Mouse (Mus musculus): ENCODE results near the gene Gabrp. TPM values are rescaled to one million over a fixed set of nuclear protein-coding genes. Genes with fewer than 3 reads are reported as not detected.
A peak's percentile ranks its signal among the peaks of the same experiment; 100 is the strongest.

Gabrp gene
- polyA plus RNA-seq, 1 experiment from 2014 or later = 4.8 TPM

GRCm38 (mm10) chr11:33563921-33564320, 14.8 kb downstream of the Gabrp start:
- no peak for ATAC-seq (ENCODE audit: low FRiP score)
- Histone ChIP-seq H3K9me3 (replicated peaks) (no peaks in the 10 kb centered on the region), H3K27ac (no peak overlapping the region), H3K9ac (no peak overlapping the region), H3K36me3 (no peaks in the 10 kb centered on the region), H3K4me1 (no peaks in the 10 kb centered on the region), H3K4me2 (replicated peaks) (no peak overlapping the region), H3K27me3 (no peaks in the 10 kb centered on the region), H3K4me3 (no peak overlapping the region)
- 91% methylated on average over 2 of the region's 2 CpGs for WGBS

- Histone ChIP-seq H3K27me3 (no peaks in the 10 kb centered on the region), H3K4me1 (no peaks in the 10 kb centered on the region), H3K9ac (no peak overlapping the region), H3K27ac (no peak overlapping the region), H3K4me3 (no peak overlapping the region), H3K9me3 (replicated peaks) (no peaks in the 10 kb centered on the region), H3K4me2 (replicated peaks) (no peak overlapping the region), H3K36me3 (no peaks in the 10 kb centered on the region)
- no peak for ATAC-seq (ENCODE audit: low FRiP score)
- WGBS = 85% methylated on average over 8 of the region's 8 CpGs
These were observed 24.6 kb downstream of the Gabrp start for GRCm38 (mm10) chr11:33554123-33554522.

- Histone ChIP-seq H3K36me3 (no peaks in the 10 kb centered on the region), H3K4me3 (no peak overlapping the region), H3K27ac (no peak overlapping the region), H3K9me3 (replicated peaks) (no peaks in the 10 kb centered on the region), H3K4me2 (replicated peaks) (no peak overlapping the region), H3K4me1 (no peaks in the 10 kb centered on the region), H3K27me3 (no peaks in the 10 kb centered on the region), H3K9ac (no peak overlapping the region)
- ATAC-seq (ENCODE audit: low FRiP score) = no peak
- 73% methylated on average over 14 of the region's 14 CpGs for WGBS
These were observed 27.7 kb downstream of the Gabrp start for GRCm38 (mm10) chr11:33550861-33551560.

GRCm38 (mm10) chr11:33547386-33547785, 31.4 kb downstream of the Gabrp start:
- no peak overlapping the region for H3K4me2 ChIP-seq (replicated peaks)
- no peaks in the 10 kb centered on the region for H3K9me3 ChIP-seq (replicated peaks)
- H3K4me3 ChIP-seq = no peak overlapping the region
- H3K9ac ChIP-seq = no peak overlapping the region
- no peaks in the 10 kb centered on the region for H3K27me3 ChIP-seq
- H3K4me1 ChIP-seq = no peaks in the 10 kb centered on the region
- WGBS = 95% methylated on average over 2 of the region's 2 CpGs
- H3K36me3 ChIP-seq = no peaks in the 10 kb centered on the region
- H3K27ac ChIP-seq = no peak overlapping the region
- no peak for ATAC-seq (ENCODE audit: low FRiP score)

GRCm38 (mm10) chr11:33544945-33545344, 33.8 kb downstream of the Gabrp start:
- H3K4me2 ChIP-seq (replicated peaks) = no peak overlapping the region
- H3K36me3 ChIP-seq = no peaks in the 10 kb centered on the region

GRCm38 (mm10) chr11:33544121-33544520, 34.6 kb downstream of the Gabrp start:
- Histone ChIP-seq H3K4me1 (no peaks in the 10 kb centered on the region), H3K9me3 (replicated peaks) (no peaks in the 10 kb centered on the region), H3K4me3 (no peak overlapping the region), H3K9ac (no peak overlapping the region), H3K27me3 (no peaks in the 10 kb centered on the region), H3K36me3 (no peaks in the 10 kb centered on the region), H3K4me2 (replicated peaks) (no peak overlapping the region), H3K27ac (no peak overlapping the region)
- no peak for ATAC-seq (ENCODE audit: low FRiP score)
- WGBS = 73% methylated on average over 11 of the region's 11 CpGs

More at GRCm38 (mm10) chr11:33544945-33545344, 33.8 kb downstream of the Gabrp start:
- H3K4me1 ChIP-seq = no peaks in the 10 kb centered on the region
- H3K27ac ChIP-seq = no peak overlapping the region
- no peaks in the 10 kb centered on the region for H3K27me3 ChIP-seq
- H3K9me3 ChIP-seq (replicated peaks) = no peaks in the 10 kb centered on the region
- 100% methylated on average over 2 of the region's 2 CpGs for WGBS
- ATAC-seq (ENCODE audit: low FRiP score) = no peak
- no peak overlapping the region for H3K4me3 ChIP-seq
- no peak overlapping the region for H3K9ac ChIP-seq

GRCm38 (mm10) chr11:33537390-33538125, 41.2 kb downstream of the Gabrp start:
- 80% methylated on average over 5 of the region's 5 CpGs for WGBS
- Histone ChIP-seq H3K9ac (no peak overlapping the region), H3K9me3 (replicated peaks) (no peaks in the 10 kb centered on the region), H3K27me3 (no peaks in the 10 kb centered on the region), H3K27ac (no peak overlapping the region), H3K4me3 (no peak overlapping the region), H3K4me1 (no peaks in the 10 kb centered on the region), H3K36me3 (no peaks in the 10 kb centered on the region), H3K4me2 (replicated peaks) (no peak overlapping the region)
- no peak for ATAC-seq (ENCODE audit: low FRiP score)

GRCm38 (mm10) chr11:33536636-33537035, 42.1 kb downstream of the Gabrp start:
- Histone ChIP-seq H3K4me1 (no peaks in the 10 kb centered on the region), H3K9ac (no peak overlapping the region), H3K9me3 (replicated peaks) (no peaks in the 10 kb centered on the region), H3K4me3 (no peak overlapping the region), H3K27me3 (no peaks in the 10 kb centered on the region), H3K36me3 (no peaks in the 10 kb centered on the region), H3K4me2 (replicated peaks) (no peak overlapping the region), H3K27ac (no peak overlapping the region)
- WGBS = 95% methylated on average over 3 of the region's 3 CpGs
- no peak for ATAC-seq (ENCODE audit: low FRiP score)

- Histone ChIP-seq H3K27me3 (no peaks in the 10 kb centered on the region), H3K9ac (no peak overlapping the region), H3K36me3 (no peaks in the 10 kb centered on the region), H3K27ac (no peak overlapping the region), H3K4me3 (no peak overlapping the region), H3K9me3 (replicated peaks) (no peaks in the 10 kb centered on the region), H3K4me2 (replicated peaks) (no peak overlapping the region), H3K4me1 (no peaks in the 10 kb centered on the region)
- no peak for ATAC-seq (ENCODE audit: low FRiP score)
- 86% methylated on average over 4 of the region's 4 CpGs for WGBS
These were observed 44.2 kb downstream of the Gabrp start for GRCm38 (mm10) chr11:33534541-33534940.

- no peaks in the 10 kb centered on the region for H3K9me3 ChIP-seq (replicated peaks)
- WGBS = 58% methylated on average over 3 of the region's 3 CpGs
- H3K4me1 ChIP-seq = no peaks in the 10 kb centered on the region
- no peak overlapping the region for H3K9ac ChIP-seq
- H3K4me2 ChIP-seq (replicated peaks) = no peak overlapping the region
- H3K27me3 ChIP-seq = no peaks in the 10 kb centered on the region
- no peak overlapping the region for H3K27ac ChIP-seq
- no peaks in the 10 kb centered on the region for H3K36me3 ChIP-seq
- no peak for ATAC-seq (ENCODE audit: low FRiP score)
- H3K4me3 ChIP-seq = no peak overlapping the region
These were observed 45.2 kb downstream of the Gabrp start for GRCm38 (mm10) chr11:33533577-33533976.

GRCm38 (mm10) chr11:33529576-33529975, 49.2 kb downstream of the Gabrp start:
- Histone ChIP-seq H3K4me3 (no peak overlapping the region), H3K27me3 (no peaks in the 10 kb centered on the region), H3K9me3 (replicated peaks) (no peaks in the 10 kb centered on the region), H3K4me1 (no peaks in the 10 kb centered on the region; the same call in 1 of the 2 replicates), H3K27ac (no peak overlapping the region), H3K4me2 (replicated peaks) (no peak overlapping the region), H3K36me3 (no peaks in the 10 kb centered on the region), H3K9ac (no peak overlapping the region)
- ATAC-seq (ENCODE audit: low FRiP score) = no peak
- 61% methylated on average over 2 of the region's 2 CpGs for WGBS

GRCm38 (mm10) chr11:33513376-33513991, 65.3 kb downstream of the Gabrp start, which contains the start of gene Ranbp17:
Gene Ranbp17, minus strand, starts transcription at chr11:33513746.
- Histone ChIP-seq H3K36me3 (no peaks in the 10 kb centered on the region), H3K27me3 (no peaks in the 10 kb centered on the region), H3K4me2 (replicated peaks) (peak within 1 kb of the TSS; percentile 61), H3K9me3 (replicated peaks) (0 out of 2 replicates have a peak, but pooled peaks cover 3% of the 10 kb centered on the region), H3K4me1 (0 out of 2 replicates have a peak, but pooled peaks cover 3% of the 10 kb centered on the region), H3K9ac (peak within 1 kb of the TSS; percentile 88), H3K27ac (peak within 1 kb of the TSS; percentile 92), H3K4me3 (peak within 1 kb of the TSS; percentile 94)
- peak; percentile 91 for ATAC-seq (ENCODE audit: low FRiP score)
- WGBS = 1% methylated on average over 66 of the region's 72 CpGs

All from hindbrain, embryonic 12.5 days (tissue).